Mouse (Mus musculus) cerebellum, adult 2 months (tissue): ENCODE data around the gene Psmb5. TPM values are rescaled to one million over a fixed set of nuclear protein-coding genes. Genes with fewer than 3 reads are reported as not detected.

Source experiments
- DNase-seq, 2 experiments: peaks; one replicate each; pipeline ENCODE4 v3.0.0; 2021
- H3K27ac ChIP-seq: fragments of 200-500 bp; 2 replicates; pipeline ENCODE4 v1.5.1; 2012; ENCODE audit warnings: low read length, control low read depth, inconsistent platforms; ENCODE audit not compliant: insufficient read depth
- H3K27me3 ChIP-seq: fragments of 200-500 bp; 2 replicates; pipeline ENCODE4 v1.6.1; 2012; ENCODE audit warnings: inconsistent platforms, mild to moderate bottlenecking, low read length, moderate library complexity; ENCODE audit not compliant: control insufficient read depth, insufficient read depth
- H3K4me1 ChIP-seq: fragments of 200-500 bp; 2 replicates; pipeline ENCODE4 v1.6.1; 2011; ENCODE audit warnings: low read length; ENCODE audit not compliant: control insufficient read depth, insufficient read depth
- H3K4me3 ChIP-seq: fragments of 200-500 bp; replicated peaks from 2 replicates; pipeline ENCODE3; 2011; ENCODE audit warnings: mild to moderate bottlenecking, low read depth, low read length, control low read depth; ENCODE audit not compliant: insufficient read depth
- CTCF ChIP-seq: fragments of 200-500 bp; IDR thresholded peaks from 2 replicates; pipeline ENCODE4 v1.5.1; 2011; ENCODE audit warnings: low read depth, mild to moderate bottlenecking, control low read depth, low read length, moderate library complexity, borderline replicate concordance; ENCODE audit not compliant: insufficient read depth
- POLR2A ChIP-seq: fragments of 200-500 bp; IDR thresholded peaks from 2 replicates; pipeline ENCODE4 v1.6.1; 2011; ENCODE audit warnings: low read length, control low read depth, borderline replicate concordance; ENCODE audit not compliant: insufficient read depth
- WGBS: fragments of 180-500 bp; shearing (Covaris S2); methylation state at CpG from one replicate; pipeline ENCODE4 v1.1.7; 2018; 5-methylcytosine and 5-hydroxymethylcytosine counted together
- polyA plus RNA-seq: library from polyadenylated mRNA; depleted of rRNA; stranded (reverse); fragments of >200 nt; gene quantifications from 2 replicates; pipeline ENCODE4 v1.2.3, GENCODE M21; 2012; rRNA removed

Gene Psmb5
- polyA plus RNA-seq, 1 experiment, result 221 TPM

- no peak for DNase-seq
- H3K27ac ChIP-seq, result no peak overlapping the region
- H3K4me3 ChIP-seq, result no peak overlapping the region
- H3K4me1 ChIP-seq, result no peaks in the 10 kb centered on the region
- 56% methylated on average over 4 of the region's 4 CpGs for WGBS
- TF ChIP-seq POLR2A, result no peak
- no peak for TF ChIP-seq CTCF
- H3K27me3 ChIP-seq, result peaks cover 10% of the 10 kb centered on the region; the same call in 1 of the 2 replicates
Measured at GRCm38 (mm10) chr14:54572122-54572521, 45.7 kb downstream of the Psmb5 start.

- TF ChIP-seq POLR2A (no peak), CTCF (no peak)
- H3K27ac ChIP-seq, result no peak overlapping the region
- WGBS, result 74% methylated on average over 17 of the region's 17 CpGs
Measured at GRCm38 (mm10) chr14:54569451-54570392, 48.1 kb downstream of the Psmb5 start.

GRCm38 (mm10) chr14:54568694-54569414 is 49.0 kb downstream of the Psmb5 start:
- no peak overlapping the region for H3K4me3 ChIP-seq
- TF ChIP-seq CTCF, result peak; percentile 85
- no peak for TF ChIP-seq POLR2A
- WGBS, result 70% methylated on average over 15 of the region's 15 CpGs
- no peaks in the 10 kb centered on the region for H3K27me3 ChIP-seq
- peak; percentile 61 to 75 for DNase-seq
- H3K27ac ChIP-seq, result no peak overlapping the region
- no peaks in the 10 kb centered on the region for H3K4me1 ChIP-seq

More at GRCm38 (mm10) chr14:54569451-54570392, 48.1 kb downstream of the Psmb5 start:
- no peaks in the 10 kb centered on the region for H3K27me3 ChIP-seq
- no peaks in the 10 kb centered on the region for H3K4me1 ChIP-seq
- no peak for DNase-seq
- H3K4me3 ChIP-seq, result no peak overlapping the region

Other genes with a start within 250 kb of the Psmb5 start
- 1.4 and 1.5 TPM in 2 replicates for gene Slc7a7, start 200.2 kb downstream of the Psmb5 start, polyA plus RNA-seq
- 130 and 136 TPM in 2 replicates for gene Mrpl52, start 191.1 kb downstream of the Psmb5 start, polyA plus RNA-seq
- gene Mmp14, start 186.4 kb downstream of the Psmb5 start, polyA plus RNA-seq, result 14.9 and 15.9 TPM in 2 replicates
- gene Lrp10, start 153.9 kb downstream of the Psmb5 start, polyA plus RNA-seq, result 48.1 and 48.6 TPM in 2 replicates
- 13.0 and 14.4 TPM in 2 replicates for gene Rem2, start 141.9 kb downstream of the Psmb5 start, polyA plus RNA-seq
- 60.3 and 64.3 TPM in 2 replicates for gene Prmt5, start 100.5 kb downstream of the Psmb5 start, polyA plus RNA-seq
- gene Haus4, start 63.4 kb downstream of the Psmb5 start, polyA plus RNA-seq, result 9.5 and 9.9 TPM in 2 replicates
- gene Ajuba, start 40.5 kb downstream of the Psmb5 start, polyA plus RNA-seq, result 1.9 TPM in 2 replicates
- 3.2 and 4.0 TPM in 2 replicates for gene 4931414P19Rik, start 12.0 kb downstream of the Psmb5 start, polyA plus RNA-seq
- gene Psmb11, start 3.4 kb upstream of the Psmb5 start, polyA plus RNA-seq, result 0.10 TPM in 1 of 2 replicates, not detected in the other
- not detected in 2 replicates for gene Gm17606, start 22.9 kb upstream of the Psmb5 start, polyA plus RNA-seq
- 7.6 and 10.3 TPM in 2 replicates for gene Cdh24, start 23.3 kb upstream of the Psmb5 start, polyA plus RNA-seq
- 45.2 and 51.0 TPM in 2 replicates for gene 1700123O20Rik, start 68.2 kb upstream of the Psmb5 start, polyA plus RNA-seq
- 199 and 207 TPM in 2 replicates for gene Acin1, start 68.9 kb upstream of the Psmb5 start, polyA plus RNA-seq
- gene Gm29776, start 80.8 kb upstream of the Psmb5 start, polyA plus RNA-seq, result 0.03 and 0.08 TPM in 2 replicates
- gene Cebpe, start 94.2 kb upstream of the Psmb5 start, polyA plus RNA-seq, result 0.08 TPM in 2 replicates
- 37.1 and 41.6 TPM in 2 replicates for gene Slc7a8, start 163.9 kb upstream of the Psmb5 start, polyA plus RNA-seq
- gene Rnf212b, start 196.1 kb upstream of the Psmb5 start, polyA plus RNA-seq, result not detected in 2 replicates